Mouse (Mus musculus): Measurements from ENCODE around the gene Nup54. TPM values are rescaled to one million over a fixed set of nuclear protein-coding genes. Genes with fewer than 3 reads are reported as not detected.
A peak's percentile ranks its signal among the peaks of the same experiment; 100 is the strongest.

Nup54 gene
- total RNA-seq, 1 experiment from 2014 or later: 42.7 TPM

GRCm38 (mm10) chr5:92384855-92385254 is 50.2 kb downstream of the Nup54 start:
- ATAC-seq (ENCODE audit: extremely low read depth, insufficient number of reproducible peaks, low FRiP score, poor library complexity, severe bottlenecking): peak; percentile 54; the same call in 1 of the 2 replicates

- ATAC-seq (ENCODE audit: extremely low read depth, insufficient number of reproducible peaks, low FRiP score, poor library complexity, severe bottlenecking): no peak
Measured at GRCm38 (mm10) chr5:92383747-92384146, 51.3 kb downstream of the Nup54 start.

- no peak for ATAC-seq (ENCODE audit: extremely low read depth, insufficient number of reproducible peaks, low FRiP score, poor library complexity, severe bottlenecking)
Measured at GRCm38 (mm10) chr5:92382349-92382679, 52.7 kb downstream of the Nup54 start.

GRCm38 (mm10) chr5:92381550-92382348 is 53.3 kb downstream of the Nup54 start:
- ATAC-seq (ENCODE audit: extremely low read depth, insufficient number of reproducible peaks, low FRiP score, poor library complexity, severe bottlenecking): peak; percentile 88

- ATAC-seq (ENCODE audit: extremely low read depth, insufficient number of reproducible peaks, low FRiP score, poor library complexity, severe bottlenecking): no peak
Measured at GRCm38 (mm10) chr5:92376795-92377405, 58.1 kb downstream of the Nup54 start.

- peak; percentile 66 for ATAC-seq (ENCODE audit: extremely low read depth, insufficient number of reproducible peaks, low FRiP score, poor library complexity, severe bottlenecking)
Measured at GRCm38 (mm10) chr5:92375368-92375767, 59.7 kb downstream of the Nup54 start.

GRCm38 (mm10) chr5:92374721-92375142 is 60.3 kb downstream of the Nup54 start:
- ATAC-seq (ENCODE audit: extremely low read depth, insufficient number of reproducible peaks, low FRiP score, poor library complexity, severe bottlenecking): peak; percentile 46

GRCm38 (mm10) chr5:92372605-92373004 is 62.4 kb downstream of the Nup54 start:
- no peak for ATAC-seq (ENCODE audit: extremely low read depth, insufficient number of reproducible peaks, low FRiP score, poor library complexity, severe bottlenecking)

GRCm38 (mm10) chr5:92371361-92371976 is 63.5 kb downstream of the Nup54 start:
- ATAC-seq (ENCODE audit: extremely low read depth, insufficient number of reproducible peaks, low FRiP score, poor library complexity, severe bottlenecking): no peak

- no peak for ATAC-seq (ENCODE audit: extremely low read depth, insufficient number of reproducible peaks, low FRiP score, poor library complexity, severe bottlenecking)
Measured at GRCm38 (mm10) chr5:92370891-92371290, 64.1 kb downstream of the Nup54 start.

GRCm38 (mm10) chr5:92370392-92370791 is 64.6 kb downstream of the Nup54 start:
- ATAC-seq (ENCODE audit: extremely low read depth, insufficient number of reproducible peaks, low FRiP score, poor library complexity, severe bottlenecking): no peak

GRCm38 (mm10) chr5:92369151-92369994 is 65.6 kb downstream of the Nup54 start:
- no peak for ATAC-seq (ENCODE audit: extremely low read depth, insufficient number of reproducible peaks, low FRiP score, poor library complexity, severe bottlenecking)

- peak; percentile 21; the same call in 1 of the 2 replicates for ATAC-seq (ENCODE audit: extremely low read depth, insufficient number of reproducible peaks, low FRiP score, poor library complexity, severe bottlenecking)
Measured at GRCm38 (mm10) chr5:92368392-92368791, 66.6 kb downstream of the Nup54 start.

GRCm38 (mm10) chr5:92366565-92366964 is 68.5 kb downstream of the Nup54 start:
- ATAC-seq (ENCODE audit: extremely low read depth, insufficient number of reproducible peaks, low FRiP score, poor library complexity, severe bottlenecking): no peak

Other genes with a start within 250 kb of the Nup54 start
- gene U90926, start 219.8 kb downstream of the Nup54 start, total RNA-seq (2017): not detected in 2 replicates
- gene Ppef2, start 178.9 kb downstream of the Nup54 start, total RNA-seq (2017): 0.86 and 1.0 TPM in 2 replicates
- gene Naaa, start 157.0 kb downstream of the Nup54 start, total RNA-seq (2017): 42.5 and 43.8 TPM in 2 replicates
- 41.9 and 50.0 TPM in 2 replicates for gene Sdad1, start 124.7 kb downstream of the Nup54 start, total RNA-seq (2017)
- 0.12 TPM in 2 replicates for gene Cxcl9, start 107.1 kb downstream of the Nup54 start, total RNA-seq (2017)
- 0.49 TPM in 1 of 2 replicates, not detected in the other for gene Art3, start 103.4 kb downstream of the Nup54 start, total RNA-seq (2017)
- gene Cxcl10, start 86.3 kb downstream of the Nup54 start, total RNA-seq (2017): 2.6 and 6.2 TPM in 2 replicates
- gene Scarb2, start 71.6 kb upstream of the Nup54 start, total RNA-seq (2017): 63.6 and 64.9 TPM in 2 replicates
- not detected in 2 replicates for gene Fam47e, start 119.8 kb upstream of the Nup54 start, total RNA-seq (2017)
- gene Stbd1, start 167.8 kb upstream of the Nup54 start, total RNA-seq (2017): 0.37 and 0.47 TPM in 2 replicates
- 0.47 TPM in 1 of 2 replicates, not detected in the other for gene Ccdc158, start 240.1 kb upstream of the Nup54 start, total RNA-seq (2017)
- not detected in 2 replicates for gene Shroom3, start 248.2 kb upstream of the Nup54 start, total RNA-seq (2017)

Data from neutrophil, adult 5-6 weeks (primary cell).